Mouse (Mus musculus): ENCODE measurements around the gene Gins1. TPM values are rescaled to one million over a fixed set of nuclear protein-coding genes. Genes with fewer than 3 reads are reported as not detected.

Gene Gins1
- 78.8 and 81.0 TPM in 2 replicates for polyA plus RNA-seq (2016; fragmentation: Nextera tagmentation; extraction: Ambion mirVana)

DNA sequence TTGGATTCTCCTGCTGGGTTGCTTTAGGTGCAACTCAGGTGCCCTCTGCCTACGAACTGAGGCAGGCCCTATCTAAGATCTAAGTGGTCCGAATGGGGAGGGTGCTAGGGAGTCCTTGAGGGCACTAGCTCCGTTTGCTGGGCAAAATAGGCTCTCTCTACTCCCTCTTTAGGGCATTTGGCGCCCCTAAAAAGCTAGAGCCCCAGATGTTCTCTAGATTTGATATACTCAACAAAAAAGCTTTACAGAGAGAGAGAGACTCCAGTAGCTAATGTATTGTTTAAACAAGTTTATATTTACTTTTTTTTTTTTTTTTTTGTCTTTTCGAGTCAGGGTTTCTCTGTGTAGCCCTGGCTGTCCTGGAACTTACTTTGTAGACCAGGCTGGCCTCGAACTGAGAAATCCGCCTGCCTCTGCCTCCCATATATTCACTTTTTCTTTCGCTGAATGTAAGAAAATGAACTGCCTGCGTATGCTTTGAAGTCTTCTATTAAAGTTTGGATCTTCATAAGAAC, at the start of gene Gins1:
Gins1 (plus strand) TSS at position 465 of the 515 bp plus-strand sequence.
- Histone ChIP-seq H3K36me3 (peaks cover 5% of the 10 kb centered on the region; the same call in 1 of the 2 replicates), H3K9me3 (replicated peaks) (no peaks in the 10 kb centered on the region), H3K27ac (replicated peaks) (peak within 1 kb of the TSS; percentile 90), H3K4me1 (peaks cover 23% of the 10 kb centered on the region), H3K27me3 (ENCODE audit: low read depth, poor library complexity, severe bottlenecking) (no peaks in the 10 kb centered on the region), H3K4me3 (peak within 1 kb of the TSS; percentile 89)
- DNase-seq (ENCODE audit: low spot score): no peak
- 43% methylated on average over 9 of the region's 9 CpGs for WGBS

GRCm38 (mm10) chr2:150858724-150859487, 46.3 kb upstream of the Gins1 start:
- 92% methylated on average over 9 of the region's 9 CpGs for WGBS
- Histone ChIP-seq H3K27ac (replicated peaks) (no peak overlapping the region), H3K4me1 (peaks cover 5% of the 10 kb centered on the region; the same call in 1 of the 2 replicates), H3K4me3 (no peak overlapping the region), H3K27me3 (ENCODE audit: low read depth, poor library complexity, severe bottlenecking) (no peaks in the 10 kb centered on the region), H3K9me3 (replicated peaks) (no peaks in the 10 kb centered on the region), H3K36me3 (0 out of 2 replicates have a peak, but pooled peaks cover 3% of the 10 kb centered on the region)
- no peak for DNase-seq (ENCODE audit: low spot score)

GRCm38 (mm10) chr2:150859709-150860470, 45.3 kb upstream of the Gins1 start:
- H3K4me1 ChIP-seq: peaks cover 3% of the 10 kb centered on the region; the same call in 1 of the 2 replicates
- 87% methylated on average over 11 of the region's 11 CpGs for WGBS
- H3K4me3 ChIP-seq: no peak overlapping the region
- 0 out of 2 replicates have a peak, but pooled peaks cover 3% of the 10 kb centered on the region for H3K36me3 ChIP-seq
- H3K27ac ChIP-seq (replicated peaks): no peak overlapping the region
- no peaks in the 10 kb centered on the region for H3K27me3 ChIP-seq (ENCODE audit: low read depth, poor library complexity, severe bottlenecking)
- H3K9me3 ChIP-seq (replicated peaks): no peaks in the 10 kb centered on the region
- no peak for DNase-seq (ENCODE audit: low spot score)

DNA sequence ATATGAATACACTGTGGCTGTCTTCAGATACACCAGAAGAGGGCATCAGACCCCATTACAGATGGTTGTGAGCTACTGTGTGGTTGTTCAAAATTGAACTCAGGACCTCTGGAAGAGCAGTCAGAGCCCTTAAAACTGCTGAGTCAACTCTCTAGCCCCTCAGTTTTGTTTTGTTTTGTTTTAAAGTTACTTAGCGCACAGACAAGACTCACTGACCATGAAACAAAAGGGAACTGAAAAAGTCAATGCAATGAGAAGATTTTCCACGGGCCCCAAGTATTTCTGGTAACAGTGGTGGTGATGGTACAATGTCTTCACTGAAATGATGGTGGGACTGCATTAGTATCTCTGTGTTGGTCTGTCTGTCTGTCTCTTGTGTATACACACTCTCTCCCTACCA, 44.1 kb upstream of the Gins1 start:
- WGBS: 93% methylated on average over 2 of the region's 2 CpGs
- Histone ChIP-seq H3K27ac (replicated peaks) (no peak overlapping the region), H3K27me3 (ENCODE audit: low read depth, poor library complexity, severe bottlenecking) (no peaks in the 10 kb centered on the region), H3K4me1 (no peaks in the 10 kb centered on the region), H3K9me3 (replicated peaks) (peaks cover 4% of the 10 kb centered on the region; the same call in 1 of the 2 replicates), H3K36me3 (0 out of 2 replicates have a peak, but pooled peaks cover 3% of the 10 kb centered on the region), H3K4me3 (no peak overlapping the region)
- no peak for DNase-seq (ENCODE audit: low spot score)

GRCm38 (mm10) chr2:150867021-150867420, 38.2 kb upstream of the Gins1 start:
- Histone ChIP-seq H3K4me1 (no peaks in the 10 kb centered on the region), H3K9me3 (replicated peaks) (peaks cover 4% of the 10 kb centered on the region; the same call in 1 of the 2 replicates), H3K27me3 (ENCODE audit: low read depth, poor library complexity, severe bottlenecking) (no peaks in the 10 kb centered on the region), H3K27ac (replicated peaks) (no peak overlapping the region), H3K4me3 (no peak overlapping the region), H3K36me3 (no peaks in the 10 kb centered on the region)
- DNase-seq (ENCODE audit: low spot score): no peak
- 89% methylated on average over 2 of the region's 2 CpGs for WGBS

DNA sequence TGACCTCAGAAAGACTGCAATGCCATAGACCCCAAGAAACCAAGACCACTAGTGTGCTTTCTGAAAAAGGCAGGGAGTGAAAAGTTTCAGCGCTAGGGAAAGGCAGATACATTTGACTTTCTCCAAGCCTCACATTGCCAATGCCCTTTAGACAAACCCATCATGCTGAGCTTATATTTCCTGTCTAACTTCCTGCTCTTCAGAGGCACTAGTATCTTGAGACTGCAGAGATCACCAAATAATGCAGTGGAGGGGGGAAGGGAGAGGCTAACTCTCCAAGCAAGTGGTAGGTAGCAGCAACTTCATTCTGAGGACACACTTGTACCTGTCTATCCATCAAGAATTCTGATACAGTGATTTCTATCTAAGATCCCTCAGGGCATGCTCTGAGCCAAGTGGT, 35.8 kb upstream of the Gins1 start:
- H3K4me3 ChIP-seq: no peak overlapping the region
- no peak for DNase-seq (ENCODE audit: low spot score)
- H3K27ac ChIP-seq (replicated peaks): no peak overlapping the region
- H3K36me3 ChIP-seq: no peaks in the 10 kb centered on the region
- no peaks in the 10 kb centered on the region for H3K27me3 ChIP-seq (ENCODE audit: low read depth, poor library complexity, severe bottlenecking)
- H3K9me3 ChIP-seq (replicated peaks): peaks cover 4% of the 10 kb centered on the region; the same call in 1 of the 2 replicates
- no peaks in the 10 kb centered on the region for H3K4me1 ChIP-seq
- WGBS: 94% methylated on average over 1 of the region's 1 CpGs

DNA sequence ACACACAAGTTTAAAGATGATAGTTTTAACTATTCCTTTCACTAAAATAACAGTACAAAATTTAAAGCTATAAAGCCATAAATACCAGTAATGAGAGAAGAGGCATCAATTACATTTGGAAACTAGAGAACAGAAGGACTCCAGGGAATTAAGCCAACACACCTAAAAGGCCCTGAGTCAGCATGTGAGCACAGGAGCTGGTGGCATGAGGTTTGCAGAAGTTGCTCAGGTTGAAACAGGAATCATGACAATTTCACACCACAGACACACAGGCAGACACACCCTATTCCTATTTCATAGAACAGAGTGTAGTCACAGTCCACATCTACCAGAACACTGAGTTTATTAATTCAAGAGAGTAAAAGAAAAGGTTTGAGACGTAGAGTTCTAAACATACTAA, 30.7 kb upstream of the Gins1 start:
- H3K4me3 ChIP-seq: no peak overlapping the region
- H3K27me3 ChIP-seq (ENCODE audit: low read depth, poor library complexity, severe bottlenecking): no peaks in the 10 kb centered on the region
- H3K36me3 ChIP-seq: no peaks in the 10 kb centered on the region
- no peak for DNase-seq (ENCODE audit: low spot score)
- no peak overlapping the region for H3K27ac ChIP-seq (replicated peaks)
- H3K4me1 ChIP-seq: no peaks in the 10 kb centered on the region
- no peaks in the 10 kb centered on the region for H3K9me3 ChIP-seq (replicated peaks)
- WGBS: 93% methylated on average over 1 of the region's 1 CpGs

DNA sequence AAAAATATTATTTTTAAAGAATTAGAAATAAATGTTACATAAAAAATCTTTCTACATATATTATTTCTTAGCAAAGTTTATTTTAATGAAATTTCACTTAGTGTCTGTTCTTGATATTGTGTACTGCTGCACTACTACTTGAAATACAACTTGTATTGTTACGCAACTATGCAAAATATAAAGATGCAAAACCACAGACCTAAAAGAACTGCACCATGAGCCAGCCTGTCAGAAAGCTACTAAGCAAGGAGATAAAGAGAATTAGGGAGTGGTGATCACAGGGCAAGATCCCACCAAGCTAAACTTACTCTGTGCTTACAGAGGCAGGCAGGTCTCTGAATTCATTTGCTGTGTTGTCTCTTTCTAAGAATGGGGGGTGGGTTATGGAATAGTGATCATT, 30.0 kb upstream of the Gins1 start:
- Histone ChIP-seq H3K36me3 (no peaks in the 10 kb centered on the region), H3K4me3 (no peak overlapping the region), H3K27me3 (ENCODE audit: low read depth, poor library complexity, severe bottlenecking) (no peaks in the 10 kb centered on the region), H3K4me1 (no peaks in the 10 kb centered on the region), H3K9me3 (replicated peaks) (no peaks in the 10 kb centered on the region), H3K27ac (replicated peaks) (no peak overlapping the region)
- WGBS: 100% methylated on average over 1 of the region's 1 CpGs
- no peak for DNase-seq (ENCODE audit: low spot score)

DNA sequence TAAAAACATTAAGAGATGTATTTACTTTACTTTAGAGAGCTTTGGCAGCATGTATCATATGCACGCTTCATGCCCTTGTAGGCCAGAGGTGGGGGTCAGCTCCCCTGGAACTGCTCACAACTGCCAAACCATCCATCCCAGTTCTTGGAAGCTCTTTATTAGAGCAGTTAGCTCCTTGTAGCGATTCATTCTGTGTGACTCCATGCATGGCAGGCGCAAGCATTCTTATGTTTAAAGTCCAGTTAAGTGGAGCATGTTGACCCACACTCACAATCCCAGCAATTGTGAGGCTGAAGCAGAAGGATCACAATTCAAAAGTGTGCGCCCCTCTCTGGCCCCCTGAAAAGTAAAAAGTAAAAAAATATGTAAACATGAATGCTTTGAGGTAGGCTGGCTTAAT, 27.6 kb upstream of the Gins1 start:
- H3K36me3 ChIP-seq: no peaks in the 10 kb centered on the region
- H3K27me3 ChIP-seq (ENCODE audit: low read depth, poor library complexity, severe bottlenecking): no peaks in the 10 kb centered on the region
- H3K9me3 ChIP-seq (replicated peaks): no peaks in the 10 kb centered on the region
- no peaks in the 10 kb centered on the region for H3K4me1 ChIP-seq
- H3K27ac ChIP-seq (replicated peaks): no peak overlapping the region
- WGBS: 83% methylated on average over 4 of the region's 4 CpGs
- H3K4me3 ChIP-seq: no peak overlapping the region
- DNase-seq (ENCODE audit: low spot score): no peak

DNA sequence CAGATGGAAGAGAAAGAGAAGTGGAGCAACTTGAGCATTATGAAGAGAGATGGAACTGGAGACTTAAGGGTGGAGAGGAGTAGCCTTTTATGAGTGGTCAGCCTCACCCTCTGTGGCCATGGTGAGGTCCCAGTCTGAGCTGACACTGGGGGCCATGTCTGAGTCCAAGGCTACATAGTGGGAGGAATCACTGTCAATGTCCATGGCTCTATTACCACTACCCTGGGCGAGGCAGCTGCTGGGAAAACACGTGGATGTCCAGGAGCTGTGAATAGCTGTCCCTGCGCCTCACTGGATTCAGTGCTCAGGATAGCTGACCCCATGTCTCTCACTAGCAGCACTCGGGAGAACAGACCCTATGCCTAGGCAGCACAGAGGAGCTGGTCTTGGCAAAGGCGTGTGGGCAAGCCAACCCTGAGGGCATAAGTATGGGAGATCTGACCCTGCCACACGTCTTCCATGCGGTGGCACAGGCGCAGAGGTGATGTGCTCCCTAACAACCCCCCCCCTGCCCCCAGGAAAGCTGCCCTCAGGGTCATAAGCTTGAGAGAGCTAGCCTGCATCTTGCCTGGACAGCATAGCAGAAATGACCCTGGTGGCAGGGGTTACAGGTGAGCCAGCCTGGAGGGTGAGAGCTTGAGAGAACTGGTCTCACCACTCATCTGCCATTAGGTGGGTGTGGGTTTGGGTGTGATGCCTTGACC, 21.0 kb upstream of the Gins1 start:
- WGBS: 92% methylated on average over 8 of the region's 8 CpGs
- no peak overlapping the region for H3K27ac ChIP-seq (replicated peaks)

DNA sequence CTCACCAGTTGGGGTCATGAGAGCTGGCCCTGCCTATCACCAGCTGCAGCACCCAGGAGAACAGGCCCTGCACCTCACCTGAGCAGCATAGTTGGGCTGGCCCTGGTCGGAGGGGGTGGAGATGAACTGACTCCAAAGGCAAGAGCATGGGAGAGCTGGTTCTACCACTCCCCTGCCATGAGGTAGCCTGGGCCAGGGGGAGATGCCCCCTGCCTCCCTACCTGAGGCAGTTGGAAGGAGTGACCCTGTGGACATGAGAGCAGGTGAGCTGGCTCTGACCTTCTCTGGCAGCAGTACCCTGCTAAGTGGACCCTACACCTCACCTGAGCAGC, 20.5 kb upstream of the Gins1 start:
- WGBS: 87% methylated on average over 1 of the region's 1 CpGs
- no peaks in the 10 kb centered on the region for H3K27me3 ChIP-seq (ENCODE audit: low read depth, poor library complexity, severe bottlenecking)
- no peak for DNase-seq (ENCODE audit: low spot score)
- H3K27ac ChIP-seq (replicated peaks): no peak overlapping the region
- H3K4me1 ChIP-seq: no peaks in the 10 kb centered on the region
- H3K4me3 ChIP-seq: no peak overlapping the region
- H3K36me3 ChIP-seq: peaks cover 11% of the 10 kb centered on the region; the same call in 1 of the 2 replicates
- H3K9me3 ChIP-seq (replicated peaks): no peaks in the 10 kb centered on the region

More for the DNA sequence above, 21.0 kb upstream of the Gins1 start:
- no peaks in the 10 kb centered on the region for H3K4me1 ChIP-seq
- no peaks in the 10 kb centered on the region for H3K27me3 ChIP-seq (ENCODE audit: low read depth, poor library complexity, severe bottlenecking)
- peaks cover 11% of the 10 kb centered on the region; the same call in 1 of the 2 replicates for H3K36me3 ChIP-seq
- no peak overlapping the region for H3K4me3 ChIP-seq
- no peak for DNase-seq (ENCODE audit: low spot score)
- no peaks in the 10 kb centered on the region for H3K9me3 ChIP-seq (replicated peaks)

GRCm38 (mm10) chr2:150885814-150886213, 19.4 kb upstream of the Gins1 start:
- Histone ChIP-seq H3K4me1 (no peaks in the 10 kb centered on the region), H3K27me3 (ENCODE audit: low read depth, poor library complexity, severe bottlenecking) (no peaks in the 10 kb centered on the region)
- WGBS: 88% methylated on average over 1 of the region's 1 CpGs

More at GRCm38 (mm10) chr2:150885814-150886213, 19.4 kb upstream of the Gins1 start:
- peaks cover 14% of the 10 kb centered on the region; the same call in 1 of the 2 replicates for H3K36me3 ChIP-seq
- no peaks in the 10 kb centered on the region for H3K9me3 ChIP-seq (replicated peaks)
- DNase-seq (ENCODE audit: low spot score): no peak
- no peak overlapping the region for H3K27ac ChIP-seq (replicated peaks)
- no peak overlapping the region for H3K4me3 ChIP-seq
